12 mouse cellular contexts compared by ENCODE assay signal in the genomic region with DNA sequence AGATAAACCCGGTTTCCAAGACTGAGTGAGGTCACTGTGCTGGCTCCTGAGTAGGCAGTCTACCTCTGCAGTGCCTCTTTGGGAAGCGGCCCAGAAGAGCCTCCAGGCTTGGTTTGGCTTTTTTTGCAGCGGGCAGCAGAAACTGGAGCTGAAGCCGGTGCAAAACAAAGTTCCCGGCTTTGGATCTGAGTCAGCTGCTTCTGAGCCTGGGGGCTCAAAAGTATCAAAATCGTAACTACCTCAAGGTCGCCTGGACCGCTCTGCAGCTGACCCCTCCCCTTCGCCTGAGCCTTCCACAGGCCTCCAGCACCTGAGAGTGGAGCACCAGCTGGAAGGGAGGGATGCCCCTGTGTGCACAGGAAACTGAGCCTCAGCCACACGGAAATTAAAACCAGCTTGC. TPM values are rescaled to one million over a fixed set of nuclear protein-coding genes. Genes with fewer than 3 reads are reported as not detected.
DNase-seq lines count a peak whose midpoint lies in the region; ATAC-seq and TF ChIP-seq lines count a peak whose summit lies in the region.
"Had no signal": no experiment of that assay in that cellular context is flagged by ENCODE, and none has a peak within 500 bp of the region (broad histone marks: within the 10 kb centered on the region; RNA-seq: fewer than 3 reads in every experiment).

No protein-coding gene starts in this region.

- no peaks in the 10 kb centered on the region for H3K27me3 ChIP-seq in cerebellum, adult 2 months (ENCODE audit: control insufficient read depth, insufficient read depth, low read length)
- H3K27me3 ChIP-seq in hindbrain, embryonic 13.5 days: peaks cover 72% of the 10 kb centered on the region

- WGBS in cerebellum, adult 2 months: 29% methylated on average over 10 of the region's 10 CpGs
- 45% methylated on average over 10 of the region's 10 CpGs for WGBS in hindbrain, embryonic 13.5 days

- H3K4me2 ChIP-seq in hindbrain, embryonic 13.5 days: no peak overlapping the region
- H3K4me2 ChIP-seq: forebrain, embryonic 13.5 days; heart, embryonic 13.5 days had no signal

- no peaks in the 10 kb centered on the region for H3K9me3 ChIP-seq in hindbrain, embryonic 13.5 days
- H3K9me3 ChIP-seq: forebrain, embryonic 13.5 days; heart, embryonic 13.5 days had no signal

- no peak overlapping the region for H3K4me3 ChIP-seq in cerebellum, adult 2 months (replicated peaks; ENCODE audit: insufficient read depth, low read depth, low read length)
- no peak overlapping the region for H3K4me3 ChIP-seq in hindbrain, embryonic 13.5 days
- H3K4me3 ChIP-seq: forebrain, embryonic 13.5 days; heart, embryonic 13.5 days had no signal

- peaks cover 3% of the 10 kb centered on the region; the same call in 1 of the 2 replicates for H3K4me1 ChIP-seq in cerebellum, adult 2 months (ENCODE audit: control insufficient read depth, insufficient read depth, low read length)
- peaks cover 48% of the 10 kb centered on the region for H3K4me1 ChIP-seq in hindbrain, embryonic 13.5 days (replicated peaks)

- ATAC-seq in hindbrain, embryonic 13.5 days (ENCODE audit: low FRiP score): no peak
- no peak for ATAC-seq in megakaryocyte, adult 5-6 weeks (ENCODE audit: poor library complexity, severe bottlenecking)
- ATAC-seq: forebrain, embryonic 13.5 days; intestine, embryonic 16.5 days had no signal

- H3K36me3 ChIP-seq in hindbrain, embryonic 13.5 days: no peaks in the 10 kb centered on the region
- H3K36me3 ChIP-seq: heart, embryonic 13.5 days had no signal

- H3K27ac ChIP-seq in cerebellum, adult 2 months (ENCODE audit: insufficient read depth, low read length): no peak overlapping the region
- H3K27ac ChIP-seq in hindbrain, embryonic 13.5 days: peak overlapping the region; percentile 40
- H3K27ac ChIP-seq: forebrain, embryonic 13.5 days; heart, embryonic 13.5 days had no signal

- peak; percentile 70 to 73 for DNase-seq in cerebellum, adult 2 months
- DNase-seq in cerebellum, postnatal 4 days (ENCODE audit: low spot score in 2 of 2): no peak
- DNase-seq in testis, postnatal 14 days (ENCODE audit: low spot score): peak; percentile 68
- no peak for DNase-seq in testis, postnatal 10 days (ENCODE audit: low spot score)
- no peak for DNase-seq in spleen, postnatal 36 days (ENCODE audit: low spot score in 2 of 2)
- no peak for DNase-seq in right cerebral cortex, postnatal 10 days (ENCODE audit: low spot score in 2 of 2)
- DNase-seq: B cell, adult 2 months had no signal

- no peak for TF ChIP-seq CTCF in cerebellum, adult 2 months (IDR thresholded peaks at IDR 0.05; ENCODE audit: borderline replicate concordance, insufficient read depth, low read depth, low read length)

- H3K9ac ChIP-seq in hindbrain, embryonic 13.5 days: no peak overlapping the region
- H3K9ac ChIP-seq: forebrain, embryonic 13.5 days; heart, embryonic 13.5 days had no signal

- TF ChIP-seq POLR2A in cerebellum, adult 2 months (IDR thresholded peaks at IDR 0.05; ENCODE audit: borderline replicate concordance, insufficient read depth, low read length): no peak

RNA-seq across cellular contexts. Expression of a gene that starts 13.4 kb away (rescaled TPM):
- 71.0 and 76.9 TPM in 2 replicates for polyA plus RNA-seq in cerebellum, adult 2 months (2012; rRNA removed)
- 112 and 121 TPM in 2 replicates for polyA plus RNA-seq in hindbrain, embryonic 13.5 days (2015; fragmentation: Nextera tagmentation; extraction: Ambion mirVana)
- total RNA-seq in megakaryocyte, adult 5-6 weeks (2015): not detected in 2 replicates
- total RNA-seq in megakaryocyte, adult 5-6 weeks (2017): not detected in 2 replicates

RNA-seq across cellular contexts. Expression of a gene that starts 23.3 kb away (rescaled TPM):
- 6.8 and 9.0 TPM in 2 replicates for polyA plus RNA-seq in cerebellum, adult 2 months (2012; rRNA removed)
- 4.2 and 6.6 TPM in 2 replicates for polyA plus RNA-seq in hindbrain, embryonic 13.5 days (2015; fragmentation: Nextera tagmentation; extraction: Ambion mirVana)
- total RNA-seq in megakaryocyte, adult 5-6 weeks (2015): not detected in 2 replicates
- total RNA-seq in megakaryocyte, adult 5-6 weeks (2017): not detected in 2 replicates

Comparison
In these comparisons a context has a peak if more than half of its experiments do, and no peak if none do; other contexts are left out.
1. DNase-seq: peak in cerebellum, adult 2 months (2 of 2) and testis, postnatal 14 days (single experiment); none in cerebellum, postnatal 4 days (0 of 2), testis, postnatal 10 days (single experiment), spleen, postnatal 36 days (0 of 2) and right cerebral cortex, postnatal 10 days (0 of 2).